Mouse (Mus musculus): Measurements from ENCODE around the gene Txndc8. TPM values are rescaled to one million over a fixed set of nuclear protein-coding genes. Genes with fewer than 3 reads are reported as not detected.

Gene Txndc8
- not detected in 2 replicates for polyA plus RNA-seq (2011; ENCODE audit: insufficient read depth, insufficient read length, low read depth, missing spikeins)

DNA sequence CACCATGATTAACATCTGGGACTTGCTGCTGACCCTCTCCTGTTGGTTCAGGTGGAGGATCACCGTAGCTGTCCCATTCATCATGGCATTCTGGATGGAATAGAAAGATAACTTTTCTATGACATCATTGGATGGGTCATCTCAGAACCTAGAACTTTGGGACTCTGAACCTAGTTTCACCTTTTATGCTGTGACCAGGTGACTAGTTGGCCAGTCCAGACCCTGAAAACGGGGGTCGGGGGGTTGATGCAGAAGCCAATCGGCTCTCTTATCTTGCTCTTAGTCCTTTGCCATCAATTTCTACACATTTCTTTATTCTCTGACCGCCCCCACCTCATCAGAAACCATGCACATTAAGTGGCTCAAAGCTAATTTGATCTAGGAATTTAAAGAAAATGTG is at the start of gene Txndc8:
Gene Txndc8, minus strand, starts transcription at position 101 of the 400 bp plus-strand sequence.
- H3K4me1 ChIP-seq (ENCODE audit: control insufficient read depth, insufficient read depth, low read length), result no peaks in the 10 kb centered on the region
- no peaks in the 10 kb centered on the region for H3K9me3 ChIP-seq (replicated peaks; ENCODE audit: control insufficient read depth, insufficient read depth, low read length, poor library complexity, severe bottlenecking)
- no peak within 1 kb of the TSS for H3K27ac ChIP-seq (ENCODE audit: insufficient read depth, low read length)
- no peak within 1 kb of the TSS for H3K4me3 ChIP-seq (ENCODE audit: low read depth, low read length)
- no peaks in the 10 kb centered on the region for H3K36me3 ChIP-seq (ENCODE audit: control insufficient read depth, insufficient read depth, low read length, poor library complexity, severe bottlenecking)
- no peak within 1 kb of the TSS for H3K9ac ChIP-seq (ENCODE audit: low read depth, poor library complexity, severe bottlenecking)
- H3K27me3 ChIP-seq (ENCODE audit: control insufficient read depth, insufficient read depth, low read length, poor library complexity, severe bottlenecking), result no peaks in the 10 kb centered on the region
- TF ChIP-seq CTCF (IDR thresholded peaks at IDR 0.05; ENCODE audit: low read depth, low read length), result no peak
- TF ChIP-seq POLR2A (IDR thresholded peaks at IDR 0.05; ENCODE audit: insufficient read depth, low read length), result no peak
- TF ChIP-seq EP300 (IDR thresholded peaks at IDR 0.05; ENCODE audit: insufficient read depth, low read depth, low read length), result no peak

DNA sequence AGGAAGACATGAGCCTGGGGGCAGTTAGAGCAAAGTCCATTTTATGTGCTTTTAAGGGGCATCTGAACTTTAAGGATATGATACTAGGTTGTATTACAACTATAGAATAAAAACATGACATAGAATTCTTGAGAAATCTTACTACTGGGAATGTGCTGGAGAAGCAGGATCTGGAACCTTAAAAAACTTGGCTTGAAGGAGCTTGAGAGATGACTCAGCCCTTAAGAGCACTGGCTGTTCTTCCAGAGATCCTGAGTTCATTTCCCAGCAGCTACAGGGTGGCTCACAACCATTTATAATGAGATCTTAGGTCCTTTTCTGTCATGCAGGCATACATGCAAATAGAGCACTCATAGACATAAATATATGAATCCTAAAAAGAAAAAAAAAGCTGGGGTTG is 46.7 kb upstream of the Txndc8 start:
- Histone ChIP-seq H3K9me3 (replicated peaks; ENCODE audit: control insufficient read depth, insufficient read depth, low read length, poor library complexity, severe bottlenecking) (no peaks in the 10 kb centered on the region), H3K36me3 (ENCODE audit: control insufficient read depth, insufficient read depth, low read length, poor library complexity, severe bottlenecking) (no peaks in the 10 kb centered on the region), H3K4me3 (ENCODE audit: low read depth, low read length) (no peak overlapping the region), H3K4me1 (ENCODE audit: control insufficient read depth, insufficient read depth, low read length) (no peaks in the 10 kb centered on the region), H3K9ac (ENCODE audit: low read depth, poor library complexity, severe bottlenecking) (no peak overlapping the region), H3K27ac (ENCODE audit: insufficient read depth, low read length) (no peak overlapping the region), H3K27me3 (ENCODE audit: control insufficient read depth, insufficient read depth, low read length, poor library complexity, severe bottlenecking) (no peaks in the 10 kb centered on the region)
- TF ChIP-seq POLR2A (IDR thresholded peaks at IDR 0.05; ENCODE audit: insufficient read depth, low read length) (no peak), CTCF (IDR thresholded peaks at IDR 0.05; ENCODE audit: low read depth, low read length) (no peak), EP300 (IDR thresholded peaks at IDR 0.05; ENCODE audit: insufficient read depth, low read depth, low read length) (no peak)

DNA sequence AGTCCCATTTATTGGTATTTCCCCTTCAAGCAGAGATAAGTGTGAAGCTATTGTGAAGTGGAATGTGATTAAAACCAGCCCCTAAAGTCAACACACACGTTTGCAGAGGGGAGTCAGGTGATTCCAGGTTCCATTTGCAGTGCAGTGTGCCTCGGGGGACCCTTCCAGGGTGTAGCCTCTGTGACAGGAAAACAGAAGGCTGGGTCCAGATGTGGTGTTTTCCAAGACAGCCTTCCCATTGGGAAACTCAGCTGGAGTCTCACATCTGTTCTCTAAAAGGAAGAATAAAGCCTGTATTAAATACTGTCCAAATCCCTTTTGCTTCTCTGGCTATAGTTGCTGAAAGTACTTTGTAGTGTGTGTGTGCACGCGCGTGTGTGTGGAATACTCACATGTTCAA is 45.5 kb upstream of the Txndc8 start:
- Histone ChIP-seq H3K36me3 (ENCODE audit: control insufficient read depth, insufficient read depth, low read length, poor library complexity, severe bottlenecking) (no peaks in the 10 kb centered on the region), H3K4me1 (ENCODE audit: control insufficient read depth, insufficient read depth, low read length) (no peaks in the 10 kb centered on the region), H3K27ac (ENCODE audit: insufficient read depth, low read length) (no peak overlapping the region), H3K4me3 (ENCODE audit: low read depth, low read length) (no peak overlapping the region), H3K9ac (ENCODE audit: low read depth, poor library complexity, severe bottlenecking) (no peak overlapping the region), H3K27me3 (ENCODE audit: control insufficient read depth, insufficient read depth, low read length, poor library complexity, severe bottlenecking) (no peaks in the 10 kb centered on the region), H3K9me3 (replicated peaks; ENCODE audit: control insufficient read depth, insufficient read depth, low read length, poor library complexity, severe bottlenecking) (no peaks in the 10 kb centered on the region)
- TF ChIP-seq EP300 (IDR thresholded peaks at IDR 0.05; ENCODE audit: insufficient read depth, low read depth, low read length), result no peak
- TF ChIP-seq CTCF (IDR thresholded peaks at IDR 0.05; ENCODE audit: low read depth, low read length), result no peak
- TF ChIP-seq POLR2A (IDR thresholded peaks at IDR 0.05; ENCODE audit: insufficient read depth, low read length), result no peak

DNA sequence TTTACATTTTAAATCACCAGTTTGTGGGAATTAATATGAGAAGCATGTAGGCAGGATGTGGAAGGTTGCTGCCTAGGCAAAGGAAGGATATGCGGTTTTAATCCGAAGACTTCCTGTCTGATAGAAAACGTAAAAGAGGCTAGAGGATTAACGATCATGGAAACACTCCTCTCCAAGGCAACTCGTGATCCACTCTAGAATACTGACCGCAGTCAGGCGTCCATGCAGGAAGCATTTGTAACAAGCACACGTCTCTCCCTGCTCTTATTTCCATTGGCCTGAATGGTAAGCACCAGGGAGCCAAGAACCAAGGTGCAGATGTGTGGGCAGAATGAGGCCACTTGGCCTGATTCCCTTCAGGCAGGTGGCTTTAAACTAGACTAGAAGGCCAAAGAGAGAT is 41.8 kb upstream of the Txndc8 start:
- no peaks in the 10 kb centered on the region for H3K4me1 ChIP-seq (ENCODE audit: control insufficient read depth, insufficient read depth, low read length)
- H3K9ac ChIP-seq (ENCODE audit: low read depth, poor library complexity, severe bottlenecking), result no peak overlapping the region
- no peaks in the 10 kb centered on the region for H3K27me3 ChIP-seq (ENCODE audit: control insufficient read depth, insufficient read depth, low read length, poor library complexity, severe bottlenecking)
- H3K4me3 ChIP-seq (ENCODE audit: low read depth, low read length), result no peak overlapping the region
- no peaks in the 10 kb centered on the region for H3K9me3 ChIP-seq (replicated peaks; ENCODE audit: control insufficient read depth, insufficient read depth, low read length, poor library complexity, severe bottlenecking)
- no peak overlapping the region for H3K27ac ChIP-seq (ENCODE audit: insufficient read depth, low read length)
- no peaks in the 10 kb centered on the region for H3K36me3 ChIP-seq (ENCODE audit: control insufficient read depth, insufficient read depth, low read length, poor library complexity, severe bottlenecking)
- no peak for TF ChIP-seq POLR2A (IDR thresholded peaks at IDR 0.05; ENCODE audit: insufficient read depth, low read length)

DNA sequence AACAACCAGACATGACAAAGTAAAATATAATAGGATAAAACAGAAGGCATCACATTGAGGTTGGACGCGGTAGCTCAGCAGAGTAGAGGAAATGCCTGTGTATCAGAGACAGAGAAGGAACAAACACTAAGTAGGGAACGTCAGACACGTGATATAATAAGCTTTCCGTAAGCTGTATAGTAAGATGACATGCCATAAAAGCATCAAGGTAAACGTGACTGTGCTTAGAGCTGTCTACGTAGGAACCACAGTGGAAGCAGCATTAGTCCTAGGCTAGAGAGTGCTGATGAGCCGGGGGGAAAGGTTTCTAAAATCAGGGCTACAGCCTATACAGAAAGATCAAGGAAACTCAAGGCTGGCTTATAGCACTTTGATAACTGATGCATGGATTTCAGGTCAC is 41.4 kb upstream of the Txndc8 start:
- Histone ChIP-seq H3K9ac (ENCODE audit: low read depth, poor library complexity, severe bottlenecking) (no peak overlapping the region), H3K4me1 (ENCODE audit: control insufficient read depth, insufficient read depth, low read length) (no peaks in the 10 kb centered on the region), H3K9me3 (replicated peaks; ENCODE audit: control insufficient read depth, insufficient read depth, low read length, poor library complexity, severe bottlenecking) (no peaks in the 10 kb centered on the region), H3K27me3 (ENCODE audit: control insufficient read depth, insufficient read depth, low read length, poor library complexity, severe bottlenecking) (no peaks in the 10 kb centered on the region), H3K36me3 (ENCODE audit: control insufficient read depth, insufficient read depth, low read length, poor library complexity, severe bottlenecking) (no peaks in the 10 kb centered on the region), H3K4me3 (ENCODE audit: low read depth, low read length) (no peak overlapping the region), H3K27ac (ENCODE audit: insufficient read depth, low read length) (no peak overlapping the region)
- TF ChIP-seq POLR2A (IDR thresholded peaks at IDR 0.05; ENCODE audit: insufficient read depth, low read length), result no peak
- no peak for TF ChIP-seq EP300 (IDR thresholded peaks at IDR 0.05; ENCODE audit: insufficient read depth, low read depth, low read length)
- no peak for TF ChIP-seq CTCF (IDR thresholded peaks at IDR 0.05; ENCODE audit: low read depth, low read length)

DNA sequence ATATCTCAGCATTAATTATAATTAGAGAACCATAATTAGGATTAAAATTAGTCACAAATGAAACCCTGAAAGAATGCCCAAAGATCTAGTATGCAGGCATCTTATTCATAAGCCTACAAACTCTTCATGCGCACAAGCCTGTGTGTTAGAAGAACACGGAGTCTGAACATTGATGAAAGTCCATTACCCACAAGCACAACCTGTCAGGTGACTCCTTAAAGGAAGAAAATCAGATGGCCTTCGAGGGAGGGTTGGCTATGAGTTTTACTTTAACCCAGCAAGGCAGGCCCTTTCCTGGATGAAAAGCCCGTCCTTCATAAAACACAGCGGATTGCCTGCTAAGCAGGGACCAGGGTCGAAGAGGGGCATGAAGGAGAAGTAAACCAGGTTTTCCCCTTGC is 35.9 kb upstream of the Txndc8 start:
- Histone ChIP-seq H3K9me3 (replicated peaks; ENCODE audit: control insufficient read depth, insufficient read depth, low read length, poor library complexity, severe bottlenecking) (no peaks in the 10 kb centered on the region), H3K4me1 (ENCODE audit: control insufficient read depth, insufficient read depth, low read length) (no peaks in the 10 kb centered on the region), H3K36me3 (ENCODE audit: control insufficient read depth, insufficient read depth, low read length, poor library complexity, severe bottlenecking) (no peaks in the 10 kb centered on the region), H3K27me3 (ENCODE audit: control insufficient read depth, insufficient read depth, low read length, poor library complexity, severe bottlenecking) (no peaks in the 10 kb centered on the region), H3K9ac (ENCODE audit: low read depth, poor library complexity, severe bottlenecking) (no peak overlapping the region), H3K27ac (ENCODE audit: insufficient read depth, low read length) (no peak overlapping the region), H3K4me3 (ENCODE audit: low read depth, low read length) (no peak overlapping the region)
- TF ChIP-seq CTCF (IDR thresholded peaks at IDR 0.05; ENCODE audit: low read depth, low read length) (no peak), POLR2A (IDR thresholded peaks at IDR 0.05; ENCODE audit: insufficient read depth, low read length) (no peak), EP300 (IDR thresholded peaks at IDR 0.05; ENCODE audit: insufficient read depth, low read depth, low read length) (no peak)
